Mouse (Mus musculus): Measurements from ENCODE around the gene Bmp2k. TPM values are rescaled to one million over a fixed set of nuclear protein-coding genes. Genes with fewer than 3 reads are reported as not detected.

Bmp2k gene
- total and polyA plus RNA-seq, 3 experiments: 7.9 to 9.1 (median 8.9) TPM

DNA sequence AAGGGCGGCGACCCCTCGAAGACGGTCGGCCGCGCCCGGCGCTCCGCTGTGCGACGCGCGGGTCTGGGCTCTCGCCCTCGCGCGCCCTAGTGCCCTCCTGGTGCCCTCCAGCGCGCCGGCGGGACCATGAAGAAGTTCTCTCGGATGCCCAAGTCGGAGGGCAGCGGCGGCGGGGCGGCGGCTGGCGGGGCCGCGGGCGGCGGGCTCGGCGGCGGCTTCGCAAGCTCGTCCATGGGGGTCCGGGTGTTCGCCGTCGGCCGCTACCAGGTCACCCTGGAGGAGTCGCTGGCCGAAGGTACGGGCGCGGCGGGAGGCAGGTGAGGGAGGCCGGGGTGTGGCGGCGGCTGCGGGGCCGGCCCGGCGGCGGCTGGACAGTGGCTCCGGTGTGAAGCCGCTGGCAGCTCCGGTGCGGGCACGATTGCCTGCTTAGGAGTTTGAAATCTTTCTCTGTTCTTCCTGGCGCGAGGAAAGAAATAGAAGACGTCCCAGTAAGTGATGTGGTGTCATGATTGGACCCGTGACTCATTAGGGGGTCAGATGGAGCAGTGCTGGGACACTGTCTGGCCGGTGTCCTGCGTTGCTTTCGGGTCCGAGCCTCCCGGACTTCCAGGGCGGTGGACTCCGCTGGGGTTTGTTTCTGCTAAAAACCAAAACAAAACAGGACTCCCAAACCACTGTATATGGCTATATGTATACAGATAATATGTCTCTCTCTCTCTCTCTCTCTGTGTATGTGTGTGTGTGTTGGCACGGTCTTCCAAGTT, 495 bp downstream of the Bmp2k start:
- TF ChIP-seq BHLHE40 (IDR thresholded peaks at IDR 0.05; ENCODE audit: low read depth, low read length): peak; percentile 57
- TF ChIP-seq TBP (conservative IDR thresholded peaks at IDR 0.05; ENCODE audit: low read depth, low read length): no peak
- TF ChIP-seq UBTF (IDR thresholded peaks at IDR 0.05; ENCODE audit: low read depth, low read length): peak; percentile 74; the same call in 1 of the 2 replicates
- peak; percentile 47 for TF ChIP-seq MXI1 (IDR thresholded peaks at IDR 0.05; ENCODE audit: low read depth, low read length)

DNA sequence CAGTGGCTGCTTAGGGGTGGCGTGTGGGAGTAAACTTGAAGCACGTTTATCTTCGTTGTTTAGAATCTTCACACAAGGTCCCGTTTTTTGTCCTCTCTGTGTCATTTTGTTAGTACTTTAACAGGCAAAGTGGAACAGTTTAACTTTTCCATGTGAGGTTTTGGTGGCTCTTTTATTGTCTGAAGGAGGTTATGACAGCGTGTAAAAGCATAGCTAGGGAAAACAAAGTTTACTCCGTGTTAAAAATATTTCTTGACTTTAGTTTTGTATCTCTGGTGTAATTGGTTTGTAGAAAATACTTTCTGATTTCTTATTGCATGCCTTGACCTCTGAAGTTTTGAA, 1.0 kb downstream of the Bmp2k start:
- Histone ChIP-seq H3K36me3 (replicated peaks in 1 of 2; ENCODE audit: control insufficient read depth in 1 of 2, insufficient read depth in 1 of 2, low read length in 1 of 2) (peaks cover 0 to 19% of the 10 kb centered on the region in 2 experiments), H3K4me3 (replicated peaks in 1 of 3; ENCODE audit: low read depth in 2 of 3, low read length in 2 of 3, poor library complexity in 1 of 3) (peak overlapping the region; percentile 56 to 97 (median 67)), H3K4me1 (ENCODE audit: control insufficient read depth in 1 of 2, insufficient read depth in 2 of 2) (peaks cover 15 to 65% of the 10 kb centered on the region in 2 experiments), H3K9ac (ENCODE audit: insufficient read depth, low read depth) (peak overlapping the region; percentile 95), H3K9me3 (replicated peaks; ENCODE audit: low read length) (no peaks in the 10 kb centered on the region), H3K27ac (ENCODE audit: insufficient read depth, low read depth) (no peak overlapping the region), H3K4me2 (ENCODE audit: insufficient read depth, low read depth, poor library complexity, severe bottlenecking) (peak overlapping the region; percentile 64), H3K79me2 (replicated peaks; ENCODE audit: control insufficient read depth, extremely low read depth, insufficient read depth, poor library complexity, severe bottlenecking) (peaks cover 57% of the 10 kb centered on the region), H3K27me3 (replicated peaks) (no peaks in the 10 kb centered on the region)
- DNase-seq (ENCODE audit: extremely low read depth): no peak
- TF ChIP-seq SIN3A (IDR thresholded peaks at IDR 0.05; ENCODE audit: low read length) (peak; percentile 77; the same call in 1 of the 2 replicates), JUN (IDR thresholded peaks at IDR 0.05; ENCODE audit: insufficient read depth, low read depth, low read length) (no peak), CHD1 (IDR thresholded peaks at IDR 0.05; ENCODE audit: low read depth, low read length) (peak; percentile 84), PAX5 (IDR thresholded peaks at IDR 0.05; ENCODE audit: low read length) (no peak), POLR2AphosphoS2 (IDR thresholded peaks at IDR 0.05; ENCODE audit: low read depth, low read length) (no peak), MXI1 (IDR thresholded peaks at IDR 0.05; ENCODE audit: low read depth, low read length) (peak; percentile 34; the same call in 1 of the 2 replicates), ZNF384 (IDR thresholded peaks at IDR 0.05; ENCODE audit: low read depth, low read length) (no peak), ZC3H11A (IDR thresholded peaks at IDR 0.05; ENCODE audit: low read depth, low read length) (no peak), JUND (conservative IDR thresholded peaks at IDR 0.05; ENCODE audit: low read depth, low read length) (no peak), TBP (conservative IDR thresholded peaks at IDR 0.05; ENCODE audit: low read depth, low read length) (no peak), MAX (IDR thresholded peaks at IDR 0.05; ENCODE audit: low read length) (no peak), MAFK (IDR thresholded peaks at IDR 0.05; ENCODE audit: insufficient replicate concordance, low read length) (no peak)
- in situ Hi-C loops (cut with MboI; ENCODE audit: low pct_ligation_motif_present, low pct_unique_long_range_greater_than_20kb, low sequenced_read_pairs) (no loop called here), dilution Hi-C loops (cut with MboI; ENCODE audit: extremely low pct_ligation_motif_present, extremely low pct_unique_long_range_greater_than_20kb, low sequenced_read_pairs) (no loop called here)

More for the DNA sequence above, 495 bp downstream of the Bmp2k start:
- Histone ChIP-seq H3K4me2 (ENCODE audit: insufficient read depth, low read depth, poor library complexity, severe bottlenecking) (peak overlapping the region; percentile 64), H3K4me1 (ENCODE audit: control insufficient read depth in 1 of 2, insufficient read depth in 2 of 2) (peaks cover 14 to 68% of the 10 kb centered on the region in 2 experiments), H3K27me3 (replicated peaks) (no peaks in the 10 kb centered on the region), H3K27ac (ENCODE audit: insufficient read depth, low read depth) (peak overlapping the region; percentile 56), H3K9me3 (replicated peaks; ENCODE audit: low read length) (no peaks in the 10 kb centered on the region), H3K4me3 (replicated peaks in 1 of 3; ENCODE audit: low read depth in 2 of 3, low read length in 2 of 3, poor library complexity in 1 of 3) (peak overlapping the region; percentile 56 to 97 (median 67)), H3K79me2 (replicated peaks; ENCODE audit: control insufficient read depth, extremely low read depth, insufficient read depth, poor library complexity, severe bottlenecking) (peaks cover 52% of the 10 kb centered on the region), H3K36me3 (replicated peaks in 1 of 2; ENCODE audit: control insufficient read depth in 1 of 2, insufficient read depth in 1 of 2, low read length in 1 of 2) (peaks cover 0 to 17% of the 10 kb centered on the region in 2 experiments), H3K9ac (ENCODE audit: insufficient read depth, low read depth) (peak overlapping the region; percentile 95)
- in situ Hi-C loops (cut with MboI; ENCODE audit: low pct_ligation_motif_present, low pct_unique_long_range_greater_than_20kb, low sequenced_read_pairs): no loop called here
- DNase-seq (ENCODE audit: extremely low read depth): no peak
- dilution Hi-C loops (cut with MboI; ENCODE audit: extremely low pct_ligation_motif_present, extremely low pct_unique_long_range_greater_than_20kb, low sequenced_read_pairs): no loop called here

Measured in CH12.LX (cell line).